Mouse (Mus musculus) hindbrain, embryonic 15.5 days (tissue): ENCODE results near the gene Kif3b. TPM values are rescaled to one million over a fixed set of nuclear protein-coding genes. Genes with fewer than 3 reads are reported as not detected.
"Not testable (repeated sequence)": the region's sequence is repeated elsewhere in the genome, so short reads cannot be mapped to it uniquely, and the experiment has no call there.

Source experiments
- ATAC-seq: fragments of 200-750 bp; cut with Nextera tagmentation; 2 replicates; pipeline ENCODE4 v1.8.0; 2017; ENCODE audit warnings: low read depth, moderate number of reproducible peaks, moderate TSS enrichment; ENCODE audit not compliant: low FRiP score
- H3K27ac ChIP-seq: fragments of 300-500 bp; sonication (generic); replicated peaks from 2 replicates; pipeline ENCODE4 v1.5.1; 2015; ENCODE audit warnings: mild to moderate bottlenecking, inconsistent platforms
- H3K27me3 ChIP-seq: fragments of 300-500 bp; sonication (generic); 2 replicates; pipeline ENCODE4 v1.6.1; 2015; ENCODE audit warnings: control low read depth, inconsistent platforms
- H3K36me3 ChIP-seq: fragments of 300-500 bp; sonication (generic); 2 replicates; pipeline ENCODE4 v1.6.1; 2015; ENCODE audit warnings: control low read depth, inconsistent platforms
- H3K4me1 ChIP-seq: fragments of 300-500 bp; sonication (generic); replicated peaks from 2 replicates; pipeline ENCODE4 v1.6.1; 2015; ENCODE audit warnings: control low read depth, inconsistent platforms
- H3K4me2 ChIP-seq: fragments of 300-500 bp; sonication (generic); 2 replicates; pipeline ENCODE4 v1.6.1; 2015; ENCODE audit warnings: moderate library complexity, mild to moderate bottlenecking, inconsistent platforms
- H3K4me3 ChIP-seq: fragments of 300-500 bp; sonication (generic); 2 replicates; pipeline ENCODE4 v1.5.1; 2015; ENCODE audit warnings: mild to moderate bottlenecking, inconsistent platforms
- H3K9ac ChIP-seq: fragments of 300-500 bp; sonication (generic); 2 replicates; pipeline ENCODE4 v1.6.1; 2015; ENCODE audit warnings: inconsistent platforms
- H3K9me3 ChIP-seq: fragments of 300-500 bp; sonication (generic); 2 replicates; pipeline ENCODE4 v1.6.1; 2016; ENCODE audit warnings: control low read depth, inconsistent platforms
- WGBS: fragments of 180-500 bp; shearing (Covaris S2); methylation state at CpG from one replicate; pipeline ENCODE4 v1.1.7; 2015; 5-methylcytosine and 5-hydroxymethylcytosine counted together
- polyA plus RNA-seq: library from polyadenylated mRNA; unstranded; fragments of >200 nt; fragmentation: Nextera tagmentation; extraction: Ambion mirVana; gene quantifications from 2 replicates; pipeline ENCODE4 v1.2.1, GENCODE M21; 2015

The Kif3b gene
- polyA plus RNA-seq, 1 experiment from 2014 or later = 22.8 TPM

GRCm38 (mm10) chr2:153350552-153351181 is 59.5 kb downstream of the Kif3b start:
- Histone ChIP-seq H3K9ac (no peak overlapping the region), H3K36me3 (peaks cover 25% of the 10 kb centered on the region), H3K4me2 (no peak overlapping the region), H3K4me1 (peaks cover 34% of the 10 kb centered on the region), H3K27ac (0 out of 2 replicates have a peak overlapping the region, but pooled peaks have one; percentile 0), H3K9me3 (no peaks in the 10 kb centered on the region), H3K27me3 (no peaks in the 10 kb centered on the region), H3K4me3 (no peak overlapping the region)
- no peak for ATAC-seq
- WGBS = 51% methylated on average over 6 of the region's 6 CpGs

GRCm38 (mm10) chr2:153354648-153355047 is 63.4 kb downstream of the Kif3b start:
- H3K36me3 ChIP-seq = peaks cover 55% of the 10 kb centered on the region
- H3K9ac ChIP-seq = no peak overlapping the region

DNA sequence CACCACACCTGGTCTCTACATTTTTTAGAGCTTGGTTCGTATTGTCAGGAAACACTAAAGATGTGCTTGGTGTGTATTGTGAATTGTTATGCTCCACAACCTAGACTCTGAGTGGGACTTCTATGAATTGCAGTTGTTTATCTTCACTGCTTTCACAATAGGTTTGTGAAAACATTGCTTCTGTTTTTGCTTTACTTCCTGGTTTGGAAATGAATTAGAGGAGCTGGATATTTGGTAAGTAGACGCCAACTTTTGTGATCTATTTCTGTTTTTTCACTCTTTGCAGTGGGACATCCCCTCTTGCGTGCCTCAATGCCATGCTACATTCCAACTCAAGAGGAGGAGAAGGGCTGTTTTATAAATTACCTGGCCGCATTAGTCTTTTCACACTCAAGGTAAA is 65.6 kb downstream of the Kif3b start:
- Histone ChIP-seq H3K27ac (no peak overlapping the region), H3K9ac (no peak overlapping the region), H3K4me2 (no peak overlapping the region), H3K4me1 (no peaks in the 10 kb centered on the region), H3K9me3 (no peaks in the 10 kb centered on the region), H3K27me3 (no peaks in the 10 kb centered on the region), H3K4me3 (no peak overlapping the region), H3K36me3 (peaks cover 68% of the 10 kb centered on the region)
- 94% methylated on average over 4 of the region's 4 CpGs for WGBS
- ATAC-seq = no peak

More at GRCm38 (mm10) chr2:153354648-153355047, 63.4 kb downstream of the Kif3b start:
- Histone ChIP-seq H3K4me1 (peaks cover 12% of the 10 kb centered on the region), H3K27me3 (no peaks in the 10 kb centered on the region), H3K4me2 (no peak overlapping the region), H3K4me3 (no peak overlapping the region), H3K27ac (no peak overlapping the region), H3K9me3 (no peaks in the 10 kb centered on the region)
- ATAC-seq = no peak
- 75% methylated on average over 2 of the region's 2 CpGs for WGBS

GRCm38 (mm10) chr2:153361101-153361710 is 70.0 kb downstream of the Kif3b start:
- H3K4me1 ChIP-seq = no peaks in the 10 kb centered on the region
- H3K4me3 ChIP-seq = no peak overlapping the region
- peaks cover 49% of the 10 kb centered on the region for H3K36me3 ChIP-seq
- no peak overlapping the region for H3K27ac ChIP-seq
- ATAC-seq = no peak
- no peak overlapping the region for H3K4me2 ChIP-seq
- WGBS = 93% methylated on average over 1 of the region's 1 CpGs
- H3K9me3 ChIP-seq = no peaks in the 10 kb centered on the region
- H3K27me3 ChIP-seq = no peaks in the 10 kb centered on the region
- H3K9ac ChIP-seq = no peak overlapping the region

DNA sequence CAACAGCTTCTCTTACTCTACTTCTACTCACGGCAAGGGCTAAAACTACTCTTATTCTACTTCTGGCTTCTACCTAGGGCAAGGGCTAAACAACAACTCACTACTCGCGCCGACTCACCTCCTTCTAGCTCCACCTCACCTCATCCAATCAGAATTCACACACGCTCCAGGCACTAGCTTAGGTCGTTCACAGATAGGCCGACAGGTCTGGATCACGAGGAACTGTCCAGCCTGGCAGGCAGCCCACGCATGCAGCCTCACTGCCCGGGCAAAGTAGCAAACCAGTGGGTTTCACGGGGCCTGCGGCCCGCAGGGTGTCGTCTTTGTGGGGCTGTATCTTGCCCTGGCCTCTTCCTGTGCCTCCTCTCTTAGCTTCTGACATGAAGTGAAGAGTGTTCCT is 73.3 kb downstream of the Kif3b start:
- H3K9me3 ChIP-seq, ATAC-seq, H3K27me3 ChIP-seq, H3K4me2 ChIP-seq, H3K4me1 ChIP-seq, H3K27ac ChIP-seq, H3K4me3 ChIP-seq, H3K9ac ChIP-seq: not testable (repeated sequence)
- WGBS = 96% methylated on average over 14 of the region's 14 CpGs
- H3K36me3 ChIP-seq = peaks cover 50% of the 10 kb centered on the region

- peaks cover 30% of the 10 kb centered on the region for H3K36me3 ChIP-seq
- no peak overlapping the region for H3K4me3 ChIP-seq
- no peaks in the 10 kb centered on the region for H3K9me3 ChIP-seq
- H3K4me2 ChIP-seq = no peak overlapping the region
- H3K27ac ChIP-seq = no peak overlapping the region
- H3K9ac ChIP-seq = no peak overlapping the region
- H3K27me3 ChIP-seq = no peaks in the 10 kb centered on the region
- H3K4me1 ChIP-seq = peaks cover 8% of the 10 kb centered on the region
- ATAC-seq = no peak
Observed at GRCm38 (mm10) chr2:153370871-153371270, 79.7 kb downstream of the Kif3b start.

GRCm38 (mm10) chr2:153375380-153375779 is 84.2 kb downstream of the Kif3b start:
- no peak overlapping the region for H3K4me3 ChIP-seq
- H3K9ac ChIP-seq = no peak overlapping the region
- peaks cover 8% of the 10 kb centered on the region for H3K4me1 ChIP-seq
- 52% methylated on average over 2 of the region's 2 CpGs for WGBS
- ATAC-seq = no peak
- H3K36me3 ChIP-seq = peaks cover 5% of the 10 kb centered on the region; the same call in 1 of the 2 replicates
- no peaks in the 10 kb centered on the region for H3K27me3 ChIP-seq
- no peaks in the 10 kb centered on the region for H3K9me3 ChIP-seq
- no peak overlapping the region for H3K4me2 ChIP-seq
- no peak overlapping the region; the same call in 1 of the 2 replicates for H3K27ac ChIP-seq

GRCm38 (mm10) chr2:153380479-153380878 is 89.3 kb downstream of the Kif3b start:
- Histone ChIP-seq H3K4me1 (peaks cover under 1% of the 10 kb centered on the region; the same call in 1 of the 2 replicates), H3K27ac (no peak overlapping the region), H3K9ac (no peak overlapping the region), H3K9me3 (no peaks in the 10 kb centered on the region), H3K4me3 (no peak overlapping the region), H3K36me3 (peaks cover 20% of the 10 kb centered on the region), H3K27me3 (no peaks in the 10 kb centered on the region), H3K4me2 (no peak overlapping the region)
- WGBS = 91% methylated on average over 1 of the region's 1 CpGs
- ATAC-seq = no peak

Other genes with a start within 250 kb of the Kif3b start
- gene Ccm2l, start 225.5 kb upstream of the Kif3b start, polyA plus RNA-seq = 2.0 and 2.1 TPM in 2 replicates
- gene Hck, start 182.9 kb upstream of the Kif3b start, polyA plus RNA-seq = 3.7 and 4.4 TPM in 2 replicates
- gene Tm9sf4, start 130.1 kb upstream of the Kif3b start, polyA plus RNA-seq = 77.8 and 85.6 TPM in 2 replicates
- gene Tspyl3, start 66.0 kb upstream of the Kif3b start, polyA plus RNA-seq = 42.5 and 46.9 TPM in 2 replicates
- gene Plagl2, start 50.0 kb upstream of the Kif3b start, polyA plus RNA-seq = 5.8 and 6.2 TPM in 2 replicates
- gene Pofut1, start 49.9 kb upstream of the Kif3b start, polyA plus RNA-seq = 5.5 and 5.6 TPM in 2 replicates
- 13.8 and 14.1 TPM in 2 replicates for gene Asxl1, start 54.4 kb downstream of the Kif3b start, polyA plus RNA-seq
- not detected in 2 replicates for gene 4930404H24Rik, start 201.4 kb downstream of the Kif3b start, polyA plus RNA-seq
- 42.6 and 45.4 TPM in 2 replicates for gene Nol4l, start 238.6 kb downstream of the Kif3b start, polyA plus RNA-seq